Mouse (Mus musculus): Measurements from ENCODE around the gene Hsp90ab1. TPM values are rescaled to one million over a fixed set of nuclear protein-coding genes. Genes with fewer than 3 reads are reported as not detected.

Gene Hsp90ab1
- total RNA-seq, 2 experiments from 2014 or later: 1,506 to 1,598 TPM

GRCm38 (mm10) chr17:45544001-45544872 is 28.8 kb downstream of the Hsp90ab1 start:
- DNase-seq (ENCODE audit: low spot score in 2 of 2): no peak

DNA sequence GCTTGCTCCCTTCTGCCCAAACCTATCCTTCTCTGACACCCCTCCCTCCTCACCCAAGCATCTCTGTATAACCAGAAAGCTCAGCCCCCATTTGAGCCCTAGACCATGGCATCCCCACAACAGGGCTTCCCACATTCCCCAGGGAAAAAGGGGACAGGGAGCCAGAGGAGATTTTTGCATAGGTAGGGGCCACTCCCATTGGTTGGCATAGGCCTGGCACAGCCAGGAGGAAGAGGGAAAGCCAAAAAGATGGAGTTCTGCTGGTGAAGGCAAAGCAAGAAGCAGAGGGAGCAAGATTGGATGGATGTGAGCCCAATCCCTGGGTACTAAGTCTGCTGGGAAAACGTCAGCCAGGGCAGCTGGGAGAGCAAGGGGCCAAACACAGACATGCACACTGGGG is 30.0 kb downstream of the Hsp90ab1 start:
- no peak for DNase-seq (ENCODE audit: low spot score in 2 of 2)

GRCm38 (mm10) chr17:45542705-45543104 is 30.4 kb downstream of the Hsp90ab1 start:
- no peak for DNase-seq (ENCODE audit: low spot score in 2 of 2)

DNA sequence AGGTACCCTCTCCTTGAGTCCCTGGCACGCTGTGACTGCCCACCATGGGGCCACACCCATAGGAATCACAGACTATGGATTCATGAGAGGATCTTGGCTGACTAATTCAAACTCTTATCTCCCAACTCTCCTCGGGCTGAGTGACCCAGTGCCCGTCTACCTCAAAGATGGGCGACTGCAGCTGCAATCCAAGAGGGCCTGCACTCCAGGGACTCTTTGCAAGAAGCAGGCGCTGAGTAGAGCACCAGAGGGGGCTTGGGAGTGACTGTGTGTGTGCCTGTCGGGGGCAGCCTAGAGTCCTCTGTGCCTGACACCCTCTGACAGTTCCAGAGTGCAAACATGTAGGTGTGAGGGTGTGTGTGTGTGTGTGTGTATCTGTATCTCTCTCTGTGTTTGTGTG is 30.9 kb downstream of the Hsp90ab1 start:
- no peak for DNase-seq (ENCODE audit: low spot score in 2 of 2)

- DNase-seq (ENCODE audit: low spot score in 2 of 2): peak; percentile 54 to 59
Observed at GRCm38 (mm10) chr17:45539664-45540063, 33.4 kb downstream of the Hsp90ab1 start.

GRCm38 (mm10) chr17:45538394-45538793 is 34.7 kb downstream of the Hsp90ab1 start:
- no peak for DNase-seq (ENCODE audit: low spot score in 2 of 2)

DNA sequence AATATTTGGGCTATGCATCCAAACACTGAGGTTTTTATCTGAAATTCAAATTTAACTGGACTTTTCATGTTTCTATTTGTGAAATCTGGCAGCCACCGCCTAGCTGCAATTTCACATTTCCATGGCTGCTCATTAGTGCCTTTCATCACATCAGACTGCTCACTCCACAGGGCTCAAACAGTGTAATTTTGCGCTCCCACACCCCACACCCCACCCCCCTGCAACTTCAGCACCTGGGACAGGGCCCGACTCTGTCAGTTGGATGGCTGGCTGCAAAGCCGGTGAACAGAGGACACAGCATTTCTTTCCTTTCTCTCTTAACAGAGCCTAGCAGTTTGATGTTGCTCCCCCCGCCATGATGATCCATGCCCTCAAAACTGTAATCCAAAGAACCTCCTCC is 36.8 kb downstream of the Hsp90ab1 start:
- DNase-seq (ENCODE audit: low spot score in 2 of 2): no peak

GRCm38 (mm10) chr17:45532896-45533295 is 40.2 kb downstream of the Hsp90ab1 start:
- no peak for DNase-seq (ENCODE audit: low spot score in 2 of 2)

GRCm38 (mm10) chr17:45530346-45530782 is 42.7 kb downstream of the Hsp90ab1 start:
- peak; percentile 79 to 84 for DNase-seq (ENCODE audit: low spot score in 2 of 2)

GRCm38 (mm10) chr17:45526571-45526970 is 46.5 kb downstream of the Hsp90ab1 start:
- no peak for DNase-seq (ENCODE audit: low spot score in 2 of 2)

DNA sequence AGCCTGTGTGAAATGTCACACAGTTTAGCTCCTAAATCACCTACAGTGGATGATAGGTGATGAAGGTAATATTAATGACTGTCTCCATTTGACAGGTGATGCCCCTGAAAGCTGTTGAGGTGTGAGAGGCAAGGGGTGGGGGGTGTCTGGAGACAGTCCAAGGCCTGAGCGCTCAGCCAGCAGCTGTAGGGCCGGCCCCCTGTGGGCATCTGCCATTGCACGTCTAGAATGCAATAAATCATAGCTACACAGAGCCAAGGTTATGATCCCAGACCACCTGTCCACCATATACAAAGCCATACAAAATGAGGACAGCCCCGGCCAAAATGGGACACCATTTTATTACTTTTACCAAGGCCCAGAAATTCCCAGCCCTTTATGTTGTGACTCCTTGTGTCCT is 48.1 kb downstream of the Hsp90ab1 start:
- no peak for DNase-seq (ENCODE audit: low spot score in 2 of 2)

- DNase-seq (ENCODE audit: low spot score in 2 of 2): no peak
Observed at GRCm38 (mm10) chr17:45523263-45523662, 49.8 kb downstream of the Hsp90ab1 start, which contains the start of gene Tcte1. Tcte1 (plus strand) TSS chr17:45523434.

GRCm38 (mm10) chr17:45520136-45520535 is 52.9 kb downstream of the Hsp90ab1 start:
- no peak for DNase-seq (ENCODE audit: low spot score in 2 of 2)

DNA sequence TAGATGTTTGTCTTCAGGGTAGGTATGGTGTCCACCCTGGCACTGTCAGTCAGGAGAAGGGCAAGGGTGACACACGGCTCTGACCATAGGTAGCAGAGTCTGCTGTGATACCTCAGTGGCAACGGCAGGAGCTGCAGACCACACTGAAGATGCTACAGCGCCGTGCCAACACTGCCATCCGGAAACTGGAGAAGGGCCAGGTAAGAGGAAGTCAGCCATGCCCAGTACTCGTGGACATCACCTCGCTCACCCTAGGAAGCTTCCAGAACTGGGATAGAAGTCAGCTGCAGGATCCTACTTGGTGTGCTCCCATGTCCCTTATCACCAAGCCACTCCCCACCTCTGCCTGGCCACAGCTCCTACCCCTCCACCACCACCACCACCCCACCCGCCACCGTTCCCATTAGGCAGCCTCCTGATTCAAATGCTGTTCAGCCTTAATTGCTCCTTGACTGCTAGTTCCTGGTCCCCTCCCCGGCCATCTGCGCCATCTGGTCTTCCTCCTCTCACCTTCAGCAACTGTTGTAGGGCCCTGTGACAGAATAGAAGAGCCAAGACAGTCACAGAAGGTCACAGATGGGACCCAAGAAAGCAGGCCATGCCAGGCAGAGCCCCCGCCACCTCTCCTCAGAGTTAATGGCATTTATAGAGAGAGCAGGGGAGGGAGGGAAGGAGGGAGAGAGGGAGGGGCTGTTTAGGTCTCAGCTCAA is 54.1 kb downstream of the Hsp90ab1 start:
- no peak for DNase-seq (ENCODE audit: low spot score in 2 of 2)

Other genes starting within 250 kb of the Hsp90ab1 start
- gene Cdc5l, start 139.5 kb downstream of the Hsp90ab1 start, total RNA-seq (2021): 10 to 100 TPM; 60.8 to 61.4 TPM
- gene Spats1, start 97.9 kb downstream of the Hsp90ab1 start, total RNA-seq (2021): 1 to 10 TPM; 4.7 to 6.2 TPM
- gene Aars2, start 66.4 kb downstream of the Hsp90ab1 start, total RNA-seq (2021): 10 to 100 TPM; 24.1 to 25.6 TPM
- 1 to 10 TPM in 1 of 2 experiments, under 1 TPM in 1; 0.94 to 1.4 TPM for gene Tcte1, start 49.8 kb downstream of the Hsp90ab1 start, total RNA-seq (2021)
- gene Tmem151b, start 23.6 kb downstream of the Hsp90ab1 start, total RNA-seq (2021): 100 to 1,000 TPM; 129 to 136 TPM
- 1 to 10 TPM; 1.8 to 2.8 TPM for gene Nfkbie, start 17.6 kb downstream of the Hsp90ab1 start, total RNA-seq (2021)
- gene Slc35b2, start 9.4 kb downstream of the Hsp90ab1 start, total RNA-seq (2021): 10 to 100 TPM; 26.0 to 30.0 TPM
- gene Slc29a1, start 26.3 kb upstream of the Hsp90ab1 start, total RNA-seq (2021): 10 to 100 TPM; 21.7 to 28.0 TPM
- not detected for gene Mymx, start 28.8 kb upstream of the Hsp90ab1 start, total RNA-seq (2021)
- gene Capn11, start 86.1 kb upstream of the Hsp90ab1 start, total RNA-seq (2021): under 1 TPM; 0.33 to 0.91 TPM
- 10 to 100 TPM; 42.0 to 45.8 TPM for gene Mrpl14, start 113.1 kb upstream of the Hsp90ab1 start, total RNA-seq (2021)
- gene Tmem63b, start 113.6 kb upstream of the Hsp90ab1 start, total RNA-seq (2021): 100 to 1,000 TPM; 158 to 170 TPM
- not detected for gene 1600014C23Rik, start 160.6 kb upstream of the Hsp90ab1 start, total RNA-seq (2021)

All from left cerebral cortex, adult 18-20 months (tissue).